Mouse (Mus musculus) stomach, postnatal 0 days (tissue): ENCODE results near the gene Tyk2.

Source experiments
- CTCF ChIP-seq: IDR thresholded peaks from 2 replicates; pipeline ENCODE4 v1.5.1; 2016; ENCODE audit warnings: antibody characterized with exemption, low read depth, mild to moderate bottlenecking, moderate library complexity
- EP300 ChIP-seq: optimal IDR thresholded peaks from 2 replicates; pipeline ENCODE3; 2016; ENCODE audit warnings: antibody characterized with exemption

DNA sequence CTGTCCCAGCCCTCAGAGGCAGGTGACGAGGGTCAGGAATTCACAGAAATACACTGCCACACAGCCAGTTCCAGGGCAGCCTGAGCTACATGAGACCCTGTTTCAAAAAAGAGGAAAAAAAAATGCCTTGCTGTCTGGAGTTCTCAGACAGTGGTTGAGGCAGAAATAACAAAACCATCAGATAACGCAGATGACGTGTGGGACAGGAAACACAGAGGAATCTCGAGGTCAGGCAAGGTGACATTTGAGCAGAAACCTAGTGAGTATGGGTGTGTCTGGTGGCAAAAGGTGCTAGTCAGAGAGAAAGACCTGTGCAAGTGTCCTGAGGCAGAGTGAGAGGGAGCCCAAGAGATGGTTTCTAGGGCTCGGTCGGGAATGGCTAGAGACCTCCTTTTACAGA is 41.3 kb upstream of the Tyk2 start:
- no peak for TF ChIP-seq CTCF
- no peak for TF ChIP-seq EP300
